Mouse (Mus musculus) liver, embryonic 14.5 days (tissue): ENCODE data around the gene Rhod.

Experiments
- CTCF ChIP-seq: IDR thresholded peaks from 2 replicates; pipeline ENCODE4 v1.5.1; 2016; ENCODE audit warnings: antibody characterized with exemption, low read depth, control low read depth
- EP300 ChIP-seq: IDR thresholded peaks from 2 replicates; pipeline ENCODE4 v1.6.1; 2016; ENCODE audit warnings: antibody characterized with exemption, low read depth

- TF ChIP-seq CTCF (no peak), EP300 (no peak)
These were observed 36.1 kb upstream of the Rhod start for GRCm38 (mm10) chr19:4475224-4475925.
